ENCODE assay signal across 8 mouse cellular contexts in the genomic region with DNA sequence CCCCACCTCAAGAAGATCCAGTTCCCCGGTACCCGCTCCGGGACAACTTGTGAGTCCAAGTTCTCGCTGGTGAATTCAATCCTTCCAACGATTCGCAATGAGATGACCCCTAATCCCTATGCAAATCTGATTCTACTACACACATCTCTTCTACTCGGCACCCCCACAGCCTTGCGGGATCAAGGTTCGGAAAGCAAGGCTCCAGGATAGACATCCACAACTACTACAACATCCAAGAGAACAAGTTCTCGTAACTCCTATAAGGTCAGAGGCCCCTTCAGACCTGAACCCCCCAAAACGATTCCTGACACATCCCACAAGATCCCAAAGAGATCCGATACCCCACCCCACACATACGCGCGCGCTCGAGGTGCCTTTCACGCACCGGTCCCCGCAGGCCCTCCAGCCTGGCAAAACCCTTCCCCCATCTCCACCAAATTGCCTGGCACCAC. TPM values are rescaled to one million over a fixed set of nuclear protein-coding genes. Genes with fewer than 3 reads are reported as not detected.
DNase-seq lines count a peak whose midpoint lies in the region; ATAC-seq and TF ChIP-seq lines count a peak whose summit lies in the region.

No protein-coding gene starts in this region.

- ATAC-seq in forebrain, embryonic 14.5 days, result peak; percentile 4; the same call in 1 of the 2 replicates
- no peak for ATAC-seq in liver, embryonic 11.5 days (replicated peaks; ENCODE audit: low FRiP score)
- peak; percentile 12 for ATAC-seq in stomach, postnatal 0 days (ENCODE audit: low FRiP score, low TSS enrichment)
- no peak for ATAC-seq in megakaryocyte-erythroid progenitor cell, adult 5-6 weeks (replicated peaks; ENCODE audit: low FRiP score, low TSS enrichment, poor library complexity, severe bottlenecking)

- H3K27ac ChIP-seq in layer of hippocampus, adult 2 months, result peak overlapping the region; percentile 90
- peak overlapping the region; percentile 88 for H3K27ac ChIP-seq in forebrain, embryonic 14.5 days (ENCODE audit: low read depth, low read length)
- H3K27ac ChIP-seq in liver, embryonic 11.5 days (ENCODE audit: low read depth, low read length), result peak overlapping the region; percentile 78
- peak overlapping the region; percentile 94 for H3K27ac ChIP-seq in stomach, postnatal 0 days (replicated peaks)

- no peak for TF ChIP-seq CTCF in layer of hippocampus, adult 2 months (conservative IDR thresholded peaks at IDR 0.05)
- no peak for TF ChIP-seq CTCF in stomach, postnatal 0 days (IDR thresholded peaks at IDR 0.05; ENCODE audit: low read depth)

- H3K36me3 ChIP-seq in forebrain, embryonic 14.5 days (ENCODE audit: control insufficient read depth, insufficient read depth, low read length), result peaks cover 14% of the 10 kb centered on the region
- peaks cover 4% of the 10 kb centered on the region for H3K36me3 ChIP-seq in liver, embryonic 11.5 days (ENCODE audit: control insufficient read depth, insufficient read depth, low read length)
- H3K36me3 ChIP-seq in stomach, postnatal 0 days (ENCODE audit: control insufficient read depth, insufficient read depth, low read length), result peaks cover 14% of the 10 kb centered on the region

- H3K27me3 ChIP-seq in forebrain, embryonic 14.5 days (replicated peaks; ENCODE audit: control insufficient read depth, insufficient read depth, low read length), result no peaks in the 10 kb centered on the region
- H3K27me3 ChIP-seq in liver, embryonic 11.5 days (replicated peaks; ENCODE audit: control insufficient read depth, insufficient read depth, low read length), result peaks cover 22% of the 10 kb centered on the region
- no peaks in the 10 kb centered on the region for H3K27me3 ChIP-seq in stomach, postnatal 0 days (ENCODE audit: control insufficient read depth, insufficient read depth, low read length)

- H3K4me3 ChIP-seq in layer of hippocampus, adult 2 months, result peak overlapping the region; percentile 65
- peak overlapping the region; percentile 68 for H3K4me3 ChIP-seq in forebrain, embryonic 14.5 days (ENCODE audit: low read depth, low read length)
- peak overlapping the region; percentile 74 for H3K4me3 ChIP-seq in liver, embryonic 11.5 days (ENCODE audit: low read depth, low read length)
- peak overlapping the region; percentile 87 for H3K4me3 ChIP-seq in stomach, postnatal 0 days (ENCODE audit: low read depth, low read length)

- DNase-seq in layer of hippocampus, adult 2 months (ENCODE audit: low spot score in 2 of 2), result no peak
- DNase-seq in layer of hippocampus, adult 9-10 months (ENCODE audit: low spot score), result no peak
- DNase-seq in MEL-GATA-1-ER (ENCODE audit: extremely low read depth, low read depth), result peak; percentile 18
- no peak for DNase-seq in forebrain, embryonic 14.5 days (ENCODE audit: low spot score)
- DNase-seq in liver, embryonic 11.5 days (ENCODE audit: low spot score), result no peak
- no peak for DNase-seq in stomach, postnatal 0 days (ENCODE audit: low spot score)
- DNase-seq in spleen, postnatal 36 days (ENCODE audit: low spot score in 2 of 2), result no peak

- no peaks in the 10 kb centered on the region for H3K9me3 ChIP-seq in forebrain, embryonic 14.5 days (replicated peaks; ENCODE audit: control insufficient read depth, low read length)
- no peaks in the 10 kb centered on the region for H3K9me3 ChIP-seq in liver, embryonic 11.5 days (ENCODE audit: control insufficient read depth, low read length)
- H3K9me3 ChIP-seq in stomach, postnatal 0 days (ENCODE audit: control insufficient read depth, low read length), result no peaks in the 10 kb centered on the region

- H3K4me2 ChIP-seq in forebrain, embryonic 14.5 days (ENCODE audit: low read length), result peak overlapping the region; percentile 92
- H3K4me2 ChIP-seq in liver, embryonic 11.5 days, result peak overlapping the region; percentile 91
- peak overlapping the region; percentile 91 for H3K4me2 ChIP-seq in stomach, postnatal 0 days (replicated peaks; ENCODE audit: low read depth)

- no peak for TF ChIP-seq EP300 in stomach, postnatal 0 days (optimal IDR thresholded peaks at IDR 0.05)

- peak overlapping the region; percentile 87 for H3K9ac ChIP-seq in forebrain, embryonic 14.5 days (ENCODE audit: low read length)
- H3K9ac ChIP-seq in liver, embryonic 11.5 days (ENCODE audit: low read depth, low read length), result peak overlapping the region; percentile 82
- H3K9ac ChIP-seq in stomach, postnatal 0 days (ENCODE audit: low read length), result peak overlapping the region; percentile 95

- WGBS in forebrain, embryonic 14.5 days, result 0% methylated on average over 20 of the region's 20 CpGs
- under 1% methylated on average over 20 of the region's 20 CpGs for WGBS in liver, embryonic 11.5 days
- WGBS in stomach, postnatal 0 days, result 0% methylated on average over 20 of the region's 20 CpGs

- peaks cover 16% of the 10 kb centered on the region for H3K4me1 ChIP-seq in forebrain, embryonic 14.5 days (ENCODE audit: control insufficient read depth, insufficient read depth, low read length)
- peaks cover 6% of the 10 kb centered on the region; the same call in 1 of the 2 replicates for H3K4me1 ChIP-seq in liver, embryonic 11.5 days (replicated peaks; ENCODE audit: control insufficient read depth, insufficient read depth, low read length)
- peaks cover 7% of the 10 kb centered on the region; the same call in 1 of the 2 replicates for H3K4me1 ChIP-seq in stomach, postnatal 0 days (replicated peaks; ENCODE audit: control insufficient read depth, insufficient read depth)

RNA-seq across cellular contexts. Expression of a gene that starts 0.8 kb away (rescaled TPM):
- total RNA-seq in layer of hippocampus, adult 2 months (2021), result 10 to 100 TPM; 26.7 to 28.4 TPM
- polyA plus RNA-seq in forebrain, embryonic 14.5 days (2014; fragmentation: Nextera tagmentation; extraction: Ambion mirVana), result 8.2 and 15.3 TPM in 2 replicates
- 22.3 and 23.4 TPM in 2 replicates for polyA plus RNA-seq in liver, embryonic 11.5 days (2014; fragmentation: Nextera tagmentation; extraction: Ambion mirVana)
- polyA plus RNA-seq in stomach, postnatal 0 days (2015; fragmentation: Nextera tagmentation; extraction: Ambion mirVana), result 16.6 and 17.6 TPM in 2 replicates
- 2.1 and 4.6 TPM in 2 replicates for total RNA-seq in megakaryocyte-erythroid progenitor cell, adult 5-6 weeks (2014; fragmentation: Nextera tagmentation)
- 3.5 and 10.2 TPM in 2 replicates for total RNA-seq in megakaryocyte-erythroid progenitor cell, adult 5-6 weeks (2017)

RNA-seq across cellular contexts. Expression of a gene that starts 19.1 kb away (rescaled TPM):
- total RNA-seq in layer of hippocampus, adult 2 months (2021), result not detected
- polyA plus RNA-seq in forebrain, embryonic 14.5 days (2014; fragmentation: Nextera tagmentation; extraction: Ambion mirVana), result not detected in 2 replicates
- polyA plus RNA-seq in liver, embryonic 11.5 days (2014; fragmentation: Nextera tagmentation; extraction: Ambion mirVana), result 0.10 TPM in 1 of 2 replicates, not detected in the other
- 3.7 and 4.4 TPM in 2 replicates for polyA plus RNA-seq in stomach, postnatal 0 days (2015; fragmentation: Nextera tagmentation; extraction: Ambion mirVana)
- not detected in 2 replicates for total RNA-seq in megakaryocyte-erythroid progenitor cell, adult 5-6 weeks (2014; fragmentation: Nextera tagmentation)
- total RNA-seq in megakaryocyte-erythroid progenitor cell, adult 5-6 weeks (2017), result not detected in 2 replicates

RNA-seq across cellular contexts. Expression of a gene that starts 19.8 kb away (rescaled TPM):
- under 1 TPM in 1 of 2 experiments, not detected in 1; 0.36 TPM for total RNA-seq in layer of hippocampus, adult 2 months (2021)
- 1.1 and 1.8 TPM in 2 replicates for polyA plus RNA-seq in forebrain, embryonic 14.5 days (2014; fragmentation: Nextera tagmentation; extraction: Ambion mirVana)
- polyA plus RNA-seq in liver, embryonic 11.5 days (2014; fragmentation: Nextera tagmentation; extraction: Ambion mirVana), result 3.3 and 3.9 TPM in 2 replicates
- polyA plus RNA-seq in stomach, postnatal 0 days (2015; fragmentation: Nextera tagmentation; extraction: Ambion mirVana), result 1.3 and 2.0 TPM in 2 replicates
- not detected in 2 replicates for total RNA-seq in megakaryocyte-erythroid progenitor cell, adult 5-6 weeks (2014; fragmentation: Nextera tagmentation)
- total RNA-seq in megakaryocyte-erythroid progenitor cell, adult 5-6 weeks (2017), result not detected in 2 replicates

RNA-seq across cellular contexts. Expression of a gene that starts 26.3 kb away (rescaled TPM):
- 10 to 100 TPM; 24.5 to 29.3 TPM for total RNA-seq in layer of hippocampus, adult 2 months (2021)
- polyA plus RNA-seq in forebrain, embryonic 14.5 days (2014; fragmentation: Nextera tagmentation; extraction: Ambion mirVana), result 75.0 and 87.6 TPM in 2 replicates
- 94.7 and 96.2 TPM in 2 replicates for polyA plus RNA-seq in liver, embryonic 11.5 days (2014; fragmentation: Nextera tagmentation; extraction: Ambion mirVana)
- polyA plus RNA-seq in stomach, postnatal 0 days (2015; fragmentation: Nextera tagmentation; extraction: Ambion mirVana), result 38.8 and 42.7 TPM in 2 replicates
- total RNA-seq in megakaryocyte-erythroid progenitor cell, adult 5-6 weeks (2014; fragmentation: Nextera tagmentation), result 131 and 132 TPM in 2 replicates
- total RNA-seq in megakaryocyte-erythroid progenitor cell, adult 5-6 weeks (2017), result 85.3 and 93.1 TPM in 2 replicates

RNA-seq across cellular contexts. Expression of a gene that starts 33.4 kb away (rescaled TPM):
- total RNA-seq in layer of hippocampus, adult 2 months (2021), result 1 to 10 TPM in 1 of 2 experiments, not detected in 1; 1.2 TPM
- polyA plus RNA-seq in forebrain, embryonic 14.5 days (2014; fragmentation: Nextera tagmentation; extraction: Ambion mirVana), result 26.1 and 30.6 TPM in 2 replicates
- 0.27 and 0.42 TPM in 2 replicates for polyA plus RNA-seq in liver, embryonic 11.5 days (2014; fragmentation: Nextera tagmentation; extraction: Ambion mirVana)
- 3.2 and 4.0 TPM in 2 replicates for polyA plus RNA-seq in stomach, postnatal 0 days (2015; fragmentation: Nextera tagmentation; extraction: Ambion mirVana)
- total RNA-seq in megakaryocyte-erythroid progenitor cell, adult 5-6 weeks (2014; fragmentation: Nextera tagmentation), result 1.3 TPM in 1 of 2 replicates, not detected in the other
- not detected in 2 replicates for total RNA-seq in megakaryocyte-erythroid progenitor cell, adult 5-6 weeks (2017)

Comparison
In these comparisons a context has a peak if more than half of its experiments do, and no peak if none do; other contexts are left out.
1. ATAC-seq: peak in forebrain, embryonic 14.5 days (single experiment) and stomach, postnatal 0 days (single experiment); none in liver, embryonic 11.5 days (single experiment) and megakaryocyte-erythroid progenitor cell, adult 5-6 weeks (single experiment).
2. Peak in every context shown above with its lines, with median percentiles within 50 percentile points of each other: H3K27ac ChIP-seq, H3K4me3 ChIP-seq, H3K4me2 ChIP-seq and H3K9ac ChIP-seq.